Mouse (Mus musculus): ENCODE data around the gene Mrps2. TPM values are rescaled to one million over a fixed set of nuclear protein-coding genes. Genes with fewer than 3 reads are reported as not detected.

The Mrps2 gene
- polyA plus RNA-seq (2021; fragmentation: Nextera tagmentation) = 15.6 and 28.7 TPM in 2 replicates
- long read RNA-seq, experiment 1, transcript Mrps2-201 (4 exons, 2,080 nt) = major isoform, 56 of 73 reads
- long read RNA-seq, experiment 1, partial matches to known transcripts = 13 of 73 reads
- long read RNA-seq, experiment 1, other reads (novel, unspliced or antisense) = 2 of 73 reads
- long read RNA-seq, experiment 2, transcript Mrps2-201 (4 exons, 2,080 nt) = major isoform, 11 of 26 reads
- long read RNA-seq, experiment 2, partial matches to known transcripts = 12 of 26 reads
- long read RNA-seq, experiment 2, other reads (novel, unspliced or antisense) = 3 of 26 reads

GRCm38 (mm10) chr2:28467860-28468485, at the start of gene Mrps2:
Gene Mrps2, plus strand, starts transcription at chr2:28468066.

GRCm38 (mm10) chr2:28446515-28447314, 21.2 kb upstream of the Mrps2 start, which contains the start of gene Ppp1r26:
Gene Ppp1r26, plus strand, starts transcription at chr2:28446800.

GRCm38 (mm10) chr2:28465836-28466518, 1.9 kb upstream of the Mrps2 start, which contains the start of gene 1700007K13Rik:
Gene 1700007K13Rik, minus strand, starts transcription at chr2:28466332.

GRCm38 (mm10) chr2:28496671-28497070, 28.8 kb downstream of the Mrps2 start, which contains the start of gene Gbgt1:
Gene Gbgt1, plus strand, starts transcription at chr2:28496891.

GRCm38 (mm10) chr2:28505795-28506194, 37.9 kb downstream of the Mrps2 start, which contains the start of gene Gm10134:
Gene Gm10134, plus strand, starts transcription at chr2:28506095.

GRCm38 (mm10) chr2:28512798-28513401, 45.0 kb downstream of the Mrps2 start, which contains the start of gene Ralgds:
Gene Ralgds, plus strand, starts transcription at chr2:28513125.

Other genes with a start within 250 kb of the Mrps2 start
- 5.0 and 6.1 TPM in 2 replicates for gene Ppp1r26, start 21.3 kb upstream of the Mrps2 start, polyA plus RNA-seq (2021; fragmentation: Nextera tagmentation)
- 2.7 and 6.0 TPM in 2 replicates for gene 1700007K13Rik, start 1.7 kb upstream of the Mrps2 start, polyA plus RNA-seq (2021; fragmentation: Nextera tagmentation)
- 0.39 and 1.2 TPM in 2 replicates for gene Gbgt1, start 28.8 kb downstream of the Mrps2 start, polyA plus RNA-seq (2021; fragmentation: Nextera tagmentation)
- gene Gm10134, start 38.0 kb downstream of the Mrps2 start, polyA plus RNA-seq (2021; fragmentation: Nextera tagmentation) = 0.93 TPM in 1 of 2 replicates, not detected in the other
- 27.6 and 43.6 TPM in 2 replicates for gene Ralgds, start 45.1 kb downstream of the Mrps2 start, polyA plus RNA-seq (2021; fragmentation: Nextera tagmentation)
- gene Cel, start 95.3 kb downstream of the Mrps2 start, polyA plus RNA-seq (2021; fragmentation: Nextera tagmentation) = not detected in 2 replicates
- 8.8 and 11.2 TPM in 2 replicates for gene Gtf3c5, start 115.7 kb downstream of the Mrps2 start, polyA plus RNA-seq (2021; fragmentation: Nextera tagmentation)
- not detected in 2 replicates for gene Gfi1b, start 153.9 kb downstream of the Mrps2 start, polyA plus RNA-seq (2021; fragmentation: Nextera tagmentation)
- 17.4 and 22.5 TPM in 2 replicates for gene Tsc1, start 173.2 kb downstream of the Mrps2 start, polyA plus RNA-seq (2021; fragmentation: Nextera tagmentation)
- 1.1 and 1.6 TPM in 2 replicates for gene Spaca9, start 231.7 kb downstream of the Mrps2 start, polyA plus RNA-seq (2021; fragmentation: Nextera tagmentation)
- gene Ak8, start 232.1 kb downstream of the Mrps2 start, polyA plus RNA-seq (2021; fragmentation: Nextera tagmentation) = 2.2 and 3.3 TPM in 2 replicates

All from left cerebral cortex, adult 6 months (tissue).